Mouse (Mus musculus): ENCODE results near the gene Zscan12. TPM values are rescaled to one million over a fixed set of nuclear protein-coding genes. Genes with fewer than 3 reads are reported as not detected.

Gene Zscan12
- total RNA-seq, 4 experiments from 2014 or later = 9.6 to 12.8 (median 11.1) TPM

DNA sequence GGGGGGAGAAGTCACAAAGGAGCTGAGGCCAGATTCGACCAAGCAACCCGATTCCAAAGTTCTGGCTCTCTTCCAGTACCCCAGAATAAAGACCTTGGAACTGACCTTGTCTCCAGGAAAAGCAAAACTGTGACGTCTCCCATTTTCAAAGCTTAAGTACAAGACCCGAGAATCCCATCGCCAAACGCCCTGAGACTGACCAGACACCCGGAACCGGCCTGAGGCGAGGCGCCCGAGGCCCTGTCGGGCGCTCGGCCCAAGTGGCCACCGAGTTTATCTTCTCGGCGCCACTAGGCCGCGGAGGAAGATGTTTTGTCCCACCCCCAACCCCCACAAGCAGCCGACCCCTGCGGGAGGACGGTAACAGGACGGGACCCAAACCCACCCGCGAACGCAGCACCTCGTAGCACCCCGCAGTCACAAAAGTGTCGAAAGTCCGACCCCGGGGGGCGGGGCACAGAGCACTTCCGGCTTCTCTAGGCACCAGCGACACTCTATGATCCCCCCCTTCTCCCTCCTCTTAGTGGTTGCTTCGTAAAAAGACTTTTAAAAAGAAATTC lies 39.7 kb downstream of the Zscan12 start, which contains the start of gene Zkscan3:
Gene Zkscan3, minus strand, starts transcription at position 469 of the 560 bp plus-strand sequence.
- DNase-seq = peak; percentile 68

DNA sequence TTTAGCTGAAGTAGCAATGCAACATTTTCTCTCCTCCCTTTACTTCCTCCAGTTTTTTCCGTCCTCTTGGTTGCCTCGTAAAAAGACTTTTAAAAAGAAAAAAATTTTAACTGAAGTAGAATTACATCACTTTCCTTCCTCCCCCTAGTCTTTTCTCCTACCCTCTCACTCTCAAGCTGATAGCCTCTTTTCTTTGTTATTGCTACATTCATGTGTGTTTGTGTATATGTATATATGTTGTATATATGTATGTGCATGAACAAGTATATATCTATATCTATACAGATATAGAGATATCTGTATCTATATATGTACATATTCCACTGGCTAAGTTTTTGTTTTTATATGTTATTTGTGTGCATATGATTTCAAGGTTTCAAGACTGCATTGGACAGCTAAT lies 40.2 kb downstream of the Zscan12 start:
- no peak for DNase-seq

DNA sequence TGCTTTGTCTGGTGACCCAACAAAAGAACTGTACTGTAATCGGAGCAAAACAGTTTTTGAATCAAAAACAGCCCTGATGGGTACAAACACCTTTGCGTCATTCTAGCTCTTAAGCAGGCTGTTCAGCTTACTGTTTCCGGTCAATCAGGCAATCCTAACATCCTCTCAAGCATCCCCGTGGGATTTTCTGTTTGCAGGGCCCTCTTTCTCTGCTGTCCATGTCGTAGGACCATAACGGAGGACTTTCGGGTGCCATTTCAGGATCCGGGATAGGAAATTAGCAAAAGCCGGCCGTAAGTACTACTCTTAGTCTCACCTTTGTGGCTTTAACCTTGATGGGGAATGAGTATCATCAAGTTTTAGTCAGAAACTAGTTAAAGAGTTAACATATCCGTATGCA lies 44.7 kb downstream of the Zscan12 start:
- no peak for DNase-seq

DNA sequence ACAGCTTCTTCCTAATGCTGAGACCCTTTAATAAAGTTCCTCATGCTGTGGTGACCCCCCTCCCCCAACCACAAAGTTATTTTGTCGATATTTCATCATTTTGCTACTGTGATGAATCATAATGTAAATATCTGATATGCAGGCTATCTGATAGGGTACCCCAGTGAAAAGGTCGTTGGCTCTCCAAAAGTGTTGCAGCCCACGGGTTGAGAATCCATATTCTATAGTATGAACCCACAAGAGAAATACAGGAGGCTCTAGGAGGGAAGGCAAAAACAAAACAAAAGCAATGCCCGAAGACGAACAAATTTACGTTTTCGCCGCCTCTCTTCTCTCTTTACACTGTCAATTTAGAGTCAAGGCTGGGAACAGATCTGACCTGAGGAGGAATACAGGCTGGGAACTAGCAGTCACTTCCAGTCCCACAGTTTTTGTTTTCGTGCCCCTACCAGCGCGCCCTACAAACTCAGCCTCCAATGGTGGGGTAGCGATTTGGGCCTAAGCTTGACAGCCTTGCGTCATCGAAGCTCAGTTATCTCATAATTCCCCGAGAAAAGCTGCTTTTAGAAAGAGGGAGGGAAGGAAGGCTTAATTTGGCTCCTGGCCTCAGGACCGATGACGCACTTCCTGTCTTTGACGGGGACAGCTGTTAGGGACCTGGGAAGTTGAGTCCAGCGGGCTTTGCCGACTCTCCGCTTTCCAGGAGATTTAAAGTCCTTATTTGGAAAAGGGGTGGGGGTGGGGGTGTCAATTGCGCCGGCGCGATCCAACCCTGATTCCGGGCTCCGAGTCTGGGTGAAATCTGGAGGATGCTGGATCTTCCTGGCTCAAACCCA lies 45.6 kb downstream of the Zscan12 start:
- DNase-seq = peak; percentile 87

DNA sequence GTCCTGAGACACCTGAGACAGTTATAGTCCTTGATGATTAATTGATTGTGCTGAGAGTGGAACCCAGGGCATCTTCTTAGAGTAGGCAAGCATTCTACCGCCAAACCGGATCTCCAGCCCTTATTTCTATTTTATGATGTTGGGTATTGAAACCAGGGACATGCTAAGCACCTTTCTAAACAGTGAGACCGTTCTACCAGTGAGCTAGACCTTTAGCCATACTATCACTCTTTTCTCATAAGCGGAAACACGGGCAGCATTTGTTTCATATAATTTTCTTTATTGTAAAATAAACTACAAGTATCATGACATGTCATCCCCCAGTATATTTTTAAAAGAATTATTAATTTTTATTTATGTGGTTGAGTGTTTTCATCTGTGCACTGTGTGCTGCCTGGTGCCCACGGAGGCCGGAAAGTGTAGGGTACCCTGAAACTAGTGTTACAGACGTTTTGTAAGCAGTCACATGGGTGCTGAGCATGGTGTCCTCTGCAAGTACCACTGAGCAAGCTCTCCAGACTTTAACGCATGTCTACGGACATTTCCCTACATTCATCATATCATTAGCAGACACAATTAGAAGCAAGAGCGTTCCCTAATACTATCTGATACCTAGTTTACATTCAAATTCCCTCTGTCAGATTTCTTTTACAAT lies 46.3 kb downstream of the Zscan12 start:
- DNase-seq = no peak

DNA sequence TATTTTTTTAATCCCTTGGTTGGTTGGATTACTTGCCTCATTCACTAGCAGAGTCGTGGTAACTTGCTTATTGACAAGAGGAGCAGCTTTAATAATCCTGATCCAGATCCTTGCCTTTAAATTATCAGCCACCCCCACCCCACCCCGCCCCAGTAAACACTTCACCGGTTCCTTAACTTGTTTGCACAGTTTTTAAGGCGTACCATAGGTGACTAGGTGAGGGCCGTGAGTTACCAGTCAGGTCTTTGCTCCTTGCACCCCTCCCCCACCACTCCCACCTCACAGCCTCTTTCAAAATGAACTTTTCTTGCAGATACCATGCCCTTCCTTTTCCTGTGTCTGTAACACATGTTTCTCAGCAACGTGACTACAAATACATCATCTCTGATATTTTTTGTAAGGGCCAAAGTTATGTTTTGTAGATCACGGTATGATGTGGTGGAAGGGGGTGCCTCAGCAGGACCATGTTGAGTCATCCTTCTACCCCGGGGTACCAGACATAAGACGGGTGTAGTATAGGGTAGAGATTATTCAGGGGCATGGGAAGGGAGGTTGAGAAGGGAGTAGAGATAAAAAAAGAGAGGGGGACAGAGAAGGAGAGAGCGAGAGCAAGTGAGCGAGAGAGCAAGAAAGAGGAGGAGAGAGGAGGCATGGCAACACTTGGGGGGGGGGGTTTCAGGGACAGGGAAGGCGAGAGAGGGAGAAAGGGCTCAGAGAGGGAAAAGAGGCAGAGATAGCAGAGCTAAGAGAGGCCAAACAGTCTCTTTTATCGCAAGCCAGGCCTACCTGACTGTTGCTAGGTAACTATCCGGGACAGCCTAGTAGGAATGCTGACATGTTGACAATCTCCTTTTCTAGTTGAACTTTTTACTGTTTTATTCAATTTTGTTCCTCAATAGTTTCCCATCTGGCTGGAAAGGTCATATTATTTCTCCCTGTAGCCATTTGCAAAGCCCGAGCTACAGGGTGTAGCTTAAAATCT lies 51.9 kb downstream of the Zscan12 start:
- no peak for DNase-seq

DNA sequence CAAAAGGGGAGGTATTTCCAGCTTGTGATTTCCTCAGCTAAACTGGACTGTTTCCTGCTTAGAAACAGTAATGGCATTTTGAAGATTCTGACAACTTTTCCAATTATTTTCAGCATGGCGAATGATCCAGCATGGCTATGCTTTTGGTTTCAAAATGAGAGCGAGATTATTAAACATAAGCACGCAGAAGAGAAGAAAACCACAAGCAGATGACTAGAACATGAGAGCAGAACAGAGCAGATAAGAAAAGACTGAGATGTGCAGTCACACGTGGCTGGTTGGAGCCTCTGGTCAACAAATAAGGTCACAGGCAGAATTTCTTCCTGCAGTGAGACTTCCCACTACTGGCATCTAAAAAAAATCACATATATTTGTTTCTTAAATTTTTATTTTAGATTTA lies 52.6 kb downstream of the Zscan12 start:
- DNase-seq = no peak

DNA sequence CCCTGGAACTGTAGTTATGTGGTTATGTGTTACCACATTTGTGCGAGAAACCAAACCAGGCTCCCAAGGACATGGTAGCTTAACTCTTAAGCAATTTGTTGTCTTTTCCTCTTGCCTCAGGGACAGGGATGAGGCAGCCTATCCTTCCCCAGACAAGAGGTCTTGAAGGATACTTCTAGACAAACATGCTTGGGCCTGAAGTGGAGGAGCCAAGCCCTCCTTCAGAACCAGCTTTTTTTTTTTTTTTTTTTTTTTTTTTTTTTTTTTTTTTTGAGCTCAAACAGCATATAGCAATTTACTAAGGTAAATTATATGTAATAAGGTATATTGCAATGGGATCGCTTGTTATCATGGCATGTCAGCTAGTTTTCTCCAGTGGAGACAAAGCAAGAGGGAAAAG lies 53.1 kb downstream of the Zscan12 start:
- no peak for DNase-seq

DNA sequence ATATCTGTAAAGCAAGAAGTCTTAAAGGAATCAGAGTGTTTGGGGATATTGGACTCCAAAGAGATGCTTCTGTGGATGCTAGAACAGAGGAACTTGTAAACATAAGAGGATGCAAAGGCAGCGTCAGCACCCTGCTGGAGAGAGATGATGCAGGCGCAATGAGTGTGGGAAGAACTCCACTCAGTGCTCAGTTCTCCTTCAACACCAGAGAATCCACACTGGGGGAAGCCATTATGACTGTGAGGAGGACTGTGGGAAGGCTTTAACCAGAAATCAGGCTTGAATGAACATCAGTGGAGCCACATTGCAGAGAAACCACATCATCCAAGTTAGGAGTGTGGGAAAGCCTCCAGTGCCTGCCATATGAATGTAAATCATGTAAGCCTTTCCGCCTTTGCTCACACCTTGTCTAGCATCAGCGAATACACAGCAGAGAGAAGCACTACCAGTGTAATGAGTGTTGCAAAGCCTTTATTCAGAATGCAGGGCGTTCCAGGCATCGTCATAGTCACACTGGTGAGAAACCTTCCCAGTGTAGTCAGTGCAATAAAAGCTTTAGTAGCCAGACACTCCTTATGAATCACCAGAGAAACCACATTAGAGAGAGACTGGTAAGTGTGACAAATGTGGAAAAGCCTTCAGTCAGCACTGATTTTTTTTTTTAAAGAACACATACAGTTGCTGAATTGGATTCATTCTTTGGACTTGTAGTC lies 54.8 kb downstream of the Zscan12 start:
- DNase-seq = no peak

DNA sequence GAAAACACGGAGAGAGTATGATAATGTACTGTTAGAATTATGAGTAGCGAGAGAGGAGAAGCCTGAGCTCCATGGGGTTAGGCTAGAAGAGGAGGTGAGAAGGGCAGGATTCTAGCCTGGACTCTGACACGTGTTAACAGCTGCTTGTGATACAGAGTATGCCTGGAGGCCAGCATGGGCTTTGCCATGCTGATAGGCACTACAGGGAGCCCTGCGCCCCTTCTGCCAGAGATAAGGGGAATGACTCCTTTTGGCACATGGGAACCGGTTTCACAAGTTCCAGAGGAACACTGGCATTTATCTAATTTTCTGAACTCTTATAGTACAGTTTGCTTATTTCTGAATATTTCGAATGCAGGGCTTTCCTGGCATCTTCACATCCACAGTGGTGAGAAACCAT lies 56.2 kb downstream of the Zscan12 start:
- DNase-seq = no peak

Small RNA genes within 50 kb of the gene (microRNA-seq; reads per million reads assigned to microRNA genes)
- gene Mir6942 = 0 to 0.50 reads per million in 2 experiments

Other genes starting within 250 kb of the Zscan12 start
- not detected for gene Olfr263, start 233.2 kb upstream of the Zscan12 start, total RNA-seq (2022)
- not detected for gene Olfr1368, start 217.0 kb upstream of the Zscan12 start, total RNA-seq (2022)
- 10 to 100 TPM; 46.8 to 54.3 (median 52.6) TPM for gene Trim27, start 183.4 kb upstream of the Zscan12 start, total RNA-seq (2022)
- gene Gpx5, start 70.1 kb upstream of the Zscan12 start, total RNA-seq (2022) = not detected
- gene Gpx6, start 50.7 kb upstream of the Zscan12 start, total RNA-seq (2022) = not detected
- not detected for gene Olfr1367, start 15.9 kb upstream of the Zscan12 start, total RNA-seq (2022)
- gene Zkscan3, start 39.9 kb downstream of the Zscan12 start, total RNA-seq (2022) = 10 to 100 TPM; 55.7 to 74.1 (median 68.0) TPM
- 1 to 10 TPM in 2 of 4 experiments, under 1 TPM in 2; 0.75 to 1.9 (median 1.1) TPM for gene Pgbd1, start 78.2 kb downstream of the Zscan12 start, total RNA-seq (2022)
- gene Zscan26, start 90.9 kb downstream of the Zscan12 start, total RNA-seq (2022) = 10 to 100 TPM; 41.9 to 57.9 (median 51.1) TPM
- 1 to 10 TPM; 1.2 to 2.1 (median 1.8) TPM for gene Nkapl, start 105.7 kb downstream of the Zscan12 start, total RNA-seq (2022)
- gene Zkscan4, start 116.1 kb downstream of the Zscan12 start, total RNA-seq (2022) = 1 to 10 TPM; 2.5 to 4.9 (median 3.8) TPM
- not detected for gene Gm10065, start 116.6 kb downstream of the Zscan12 start, total RNA-seq (2022)
- gene AK157302, start 132.4 kb downstream of the Zscan12 start, total RNA-seq (2022) = 10 to 100 TPM in 2 of 4 experiments, 1 to 10 TPM in 2; 7.8 to 11.5 (median 10.3) TPM
- gene Gm11273, start 138.6 kb downstream of the Zscan12 start, total RNA-seq (2022) = 10 to 100 TPM; 48.5 to 62.2 (median 55.3) TPM
- 10 to 100 TPM; 20.4 to 30.2 (median 26.0) TPM for gene Zkscan8, start 168.3 kb downstream of the Zscan12 start, total RNA-seq (2022)
- not detected for gene Olfr1366, start 180.0 kb downstream of the Zscan12 start, total RNA-seq (2022)
- gene Olfr1535, start 197.1 kb downstream of the Zscan12 start, total RNA-seq (2022) = not detected
- gene Olfr1364, start 218.9 kb downstream of the Zscan12 start, total RNA-seq (2022) = not detected

All from adrenal gland, adult 8-10 months (tissue).